Mouse (Mus musculus) liver, adult 2 months (tissue): ENCODE results near the gene Dram1. TPM values are rescaled to one million over a fixed set of nuclear protein-coding genes. Genes with fewer than 3 reads are reported as not detected.

Source experiments
- DNase-seq: peaks from one replicate; pipeline ENCODE4 v3.0.0-alpha.2; 2011; ENCODE audit warnings: low read depth, low spot score; ENCODE audit errors: extremely low read depth
- H3K27ac ChIP-seq: fragments of 200-500 bp; replicated peaks from 2 replicates; pipeline ENCODE4 v1.5.1; 2012; ENCODE audit warnings: low read depth, mild to moderate bottlenecking, control low read depth, inconsistent platforms, low read length; ENCODE audit not compliant: insufficient read depth
- H3K27me3 ChIP-seq: fragments of 200-500 bp; 2 replicates; pipeline ENCODE4 v1.6.1; 2012; ENCODE audit warnings: mild to moderate bottlenecking, moderate library complexity, low read length, inconsistent platforms; ENCODE audit not compliant: control insufficient read depth, insufficient read depth
- H3K36me3 ChIP-seq: fragments of 200-500 bp; 2 replicates; pipeline ENCODE4 v1.6.1; 2012; ENCODE audit warnings: low read length, inconsistent platforms; ENCODE audit not compliant: control insufficient read depth, insufficient read depth
- H3K4me1 ChIP-seq: fragments of 200-500 bp; 2 replicates; pipeline ENCODE4 v1.6.1; 2011; ENCODE audit warnings: low read length; ENCODE audit not compliant: control insufficient read depth, insufficient read depth
- H3K4me3 ChIP-seq: fragments of 200-500 bp; 2 replicates; pipeline ENCODE4 v1.5.1; 2011; ENCODE audit warnings: low read depth, mild to moderate bottlenecking, control low read depth, low read length, moderate library complexity; ENCODE audit not compliant: insufficient read depth
- H3K79me2 ChIP-seq: fragments of 200-500 bp; 2 replicates; pipeline ENCODE4 v1.6.1; 2012; ENCODE audit warnings: inconsistent platforms, mild to moderate bottlenecking, low read length, moderate library complexity; ENCODE audit not compliant: control insufficient read depth, insufficient read depth
- H3K9ac ChIP-seq: fragments of 200-500 bp; 2 replicates; pipeline ENCODE4 v1.6.1; 2012; ENCODE audit warnings: low read depth, mild to moderate bottlenecking, control low read depth, inconsistent platforms, low read length
- CTCF ChIP-seq: fragments of 200-500 bp; IDR thresholded peaks from 2 replicates; pipeline ENCODE4 v1.5.1; 2011; ENCODE audit warnings: low read depth, low read length, control low read depth
- POLR2A ChIP-seq: fragments of 200-500 bp; IDR thresholded peaks from 2 replicates; pipeline ENCODE4 v1.6.1; 2011; ENCODE audit warnings: low read length, control low read depth; ENCODE audit not compliant: insufficient read depth; ENCODE audit errors: extremely low read depth
- WGBS: fragments of 180-500 bp; shearing (Covaris S2); methylation state at CpG from one replicate; pipeline ENCODE4 v1.1.7; 2018; 5-methylcytosine and 5-hydroxymethylcytosine counted together
- polyA plus RNA-seq: library from polyadenylated mRNA; depleted of rRNA; stranded (reverse); fragments of >200 nt; gene quantifications from 2 replicates; pipeline ENCODE4 v1.2.3, GENCODE M21; 2012; rRNA removed
- total RNA-seq: library from RNA; depleted of rRNA; stranded (reverse); fragments of >200 nt; gene quantifications from 2 replicates; pipeline ENCODE4 v1.2.3, GENCODE M21; 2014; rRNA removed

The Dram1 gene
- total RNA-seq (0.46 and 0.81 TPM in 2 replicates), polyA plus RNA-seq (0.25 and 0.60 TPM in 2 replicates)

DNA sequence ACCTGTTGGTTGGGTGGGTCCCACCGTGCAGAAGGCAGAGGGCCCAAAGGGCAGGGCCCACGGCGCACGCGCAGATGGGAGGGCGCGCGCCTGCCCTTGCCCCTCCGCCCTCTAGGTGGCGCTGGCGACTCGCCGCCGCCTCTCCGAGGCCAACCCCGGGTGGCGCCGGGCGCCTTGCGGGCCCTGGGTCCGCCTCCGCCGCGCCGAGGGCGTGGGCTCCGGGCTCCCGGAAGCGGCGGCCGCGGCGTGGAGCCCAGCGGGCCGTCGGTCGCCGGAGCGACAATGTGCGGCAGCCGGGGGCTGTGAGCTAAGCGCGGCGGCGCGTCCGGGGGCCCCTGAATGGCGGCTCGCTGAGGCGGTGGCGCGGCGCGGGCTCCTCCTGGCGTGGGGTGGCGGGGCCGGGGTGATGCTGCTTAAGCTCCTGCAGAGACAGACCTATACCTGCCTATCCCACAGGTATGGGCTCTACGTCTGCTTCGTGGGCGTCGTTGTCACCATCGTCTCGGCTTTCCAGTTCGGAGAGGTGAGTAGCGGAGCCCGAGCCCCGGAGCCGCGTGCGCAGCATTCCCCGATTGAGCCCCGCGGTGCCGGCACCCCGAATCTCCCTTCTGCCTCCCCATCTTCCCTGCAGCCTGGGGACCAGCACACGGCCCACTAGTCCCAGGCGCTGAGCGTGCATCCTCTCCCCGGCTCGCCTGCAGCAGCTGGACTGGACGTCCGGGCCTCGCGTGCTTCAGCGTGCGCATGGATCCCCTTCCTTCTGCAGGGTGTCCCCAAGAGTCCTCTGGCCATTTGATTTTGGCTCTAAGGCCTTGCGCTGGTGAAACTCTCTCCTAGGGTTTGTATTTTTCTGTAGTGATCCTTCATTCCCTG is at the start of gene Dram1, which contains the start of gene Gnptab:
Gene Dram1, minus strand, starts transcription at position 68 of the 873 bp plus-strand sequence.
Gene Gnptab, plus strand, starts transcription at position 120 of the 873 bp plus-strand sequence.
- no peak within 1 kb of the TSS for H3K27ac ChIP-seq
- peak; percentile 44 for DNase-seq
- WGBS, result under 1% methylated on average over 77 of the region's 87 CpGs

DNA sequence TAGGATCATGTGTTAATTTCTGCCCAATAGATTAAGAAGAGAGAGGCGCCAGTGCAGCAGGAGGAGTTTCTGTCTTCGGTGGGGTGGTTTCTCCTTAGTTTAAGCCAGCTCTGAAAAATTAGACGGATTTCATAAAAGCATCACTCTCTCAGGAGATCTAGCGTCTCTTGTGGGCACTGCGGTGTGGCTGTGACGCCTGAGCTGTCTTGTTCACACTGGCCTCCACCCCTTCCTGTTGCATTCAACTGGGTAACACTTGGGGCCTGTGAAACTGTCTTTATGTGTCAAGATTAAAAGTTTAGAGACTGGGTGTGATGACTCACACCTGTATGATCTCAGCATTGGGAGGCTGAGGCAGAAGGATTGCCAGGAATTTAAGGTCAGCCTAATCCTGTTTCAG is 49.1 kb upstream of the Dram1 start:
- no peak for DNase-seq
- Histone ChIP-seq H3K27me3 (no peaks in the 10 kb centered on the region), H3K4me1 (no peaks in the 10 kb centered on the region), H3K79me2 (no peaks in the 10 kb centered on the region), H3K36me3 (peaks cover 6% of the 10 kb centered on the region; the same call in 1 of the 2 replicates), H3K9ac (no peak overlapping the region), H3K4me3 (no peak overlapping the region), H3K27ac (no peak overlapping the region)
- TF ChIP-seq CTCF, result no peak
- TF ChIP-seq POLR2A, result no peak
- WGBS, result 94% methylated on average over 6 of the region's 6 CpGs

More for the DNA sequence above, at the start of gene Dram1, which contains the start of gene Gnptab:
- Histone ChIP-seq H3K4me3 (peak within 1 kb of the TSS; percentile 76), H3K79me2 (peaks cover 7% of the 10 kb centered on the region; the same call in 1 of the 2 replicates), H3K36me3 (no peaks in the 10 kb centered on the region), H3K4me1 (no peaks in the 10 kb centered on the region), H3K27me3 (no peaks in the 10 kb centered on the region), H3K9ac (peak within 1 kb of the TSS; percentile 77)
- no peak for TF ChIP-seq POLR2A
- TF ChIP-seq CTCF, result peak; percentile 87

DNA sequence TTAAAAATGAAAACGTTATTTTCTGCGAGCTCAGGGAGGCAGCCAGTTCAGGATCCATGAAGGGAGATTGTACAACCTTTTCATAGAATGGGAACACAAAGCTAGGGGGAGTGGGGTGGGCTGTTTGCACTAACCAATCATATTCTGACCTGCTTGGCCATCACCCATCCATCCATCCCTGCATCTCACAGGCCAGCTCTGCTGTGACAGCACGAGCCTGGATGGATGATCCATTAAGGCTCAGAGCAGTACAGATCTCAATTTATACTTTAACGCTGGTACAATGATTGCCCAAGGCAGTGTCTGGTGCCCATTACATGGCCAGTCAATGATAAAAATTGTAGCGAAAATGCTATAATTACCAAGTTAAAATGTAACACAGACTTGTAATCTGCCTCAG is 48.0 kb upstream of the Dram1 start:
- no peak overlapping the region for H3K4me3 ChIP-seq
- H3K9ac ChIP-seq, result no peak overlapping the region
- peaks cover 4% of the 10 kb centered on the region; the same call in 1 of the 2 replicates for H3K36me3 ChIP-seq
- no peak overlapping the region for H3K27ac ChIP-seq
- no peak for DNase-seq
- no peaks in the 10 kb centered on the region for H3K79me2 ChIP-seq
- H3K4me1 ChIP-seq, result no peaks in the 10 kb centered on the region
- WGBS, result 62% methylated on average over 5 of the region's 5 CpGs
- H3K27me3 ChIP-seq, result no peaks in the 10 kb centered on the region
- no peak for TF ChIP-seq CTCF
- TF ChIP-seq POLR2A, result no peak

DNA sequence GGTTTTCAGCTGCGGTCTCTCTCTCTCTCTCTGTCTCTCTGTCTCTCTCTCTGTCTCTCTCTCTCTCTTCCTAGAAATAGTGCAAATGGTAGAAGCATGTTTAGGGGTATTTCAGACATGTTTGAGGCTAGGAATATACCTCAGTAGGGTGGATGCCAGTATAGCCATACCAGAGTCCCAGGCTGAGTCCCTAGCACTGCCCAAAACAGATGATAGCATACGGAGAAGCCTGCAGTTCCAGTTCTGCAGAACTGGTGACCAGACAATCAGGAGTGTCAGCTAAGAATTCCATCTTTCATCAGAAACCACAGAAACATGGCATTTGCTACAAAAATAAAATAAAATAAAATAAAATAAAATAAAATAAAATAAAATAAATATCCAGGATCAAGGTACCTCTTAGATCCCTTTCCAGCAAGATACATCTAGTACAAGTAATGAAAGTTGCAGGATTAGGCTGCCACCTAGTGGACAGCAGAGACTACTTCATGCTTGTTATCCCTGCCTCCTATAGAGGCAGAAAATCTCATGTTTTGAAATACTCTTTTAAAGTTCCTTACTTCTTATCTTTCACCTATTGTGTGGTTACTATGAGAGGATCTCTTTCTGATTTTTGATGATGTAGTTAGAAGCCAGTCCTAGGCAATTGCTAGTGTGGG is 47.4 kb upstream of the Dram1 start:
- WGBS, result 95% methylated on average over 2 of the region's 2 CpGs
- Histone ChIP-seq H3K9ac (no peak overlapping the region), H3K27ac (no peak overlapping the region), H3K4me3 (no peak overlapping the region), H3K79me2 (no peaks in the 10 kb centered on the region), H3K4me1 (no peaks in the 10 kb centered on the region), H3K36me3 (peaks cover 4% of the 10 kb centered on the region; the same call in 1 of the 2 replicates), H3K27me3 (no peaks in the 10 kb centered on the region)
- TF ChIP-seq CTCF (0 out of 2 replicates have a peak, but pooled peaks have one; percentile 10), POLR2A (no peak)
- DNase-seq, result peak; percentile 61

DNA sequence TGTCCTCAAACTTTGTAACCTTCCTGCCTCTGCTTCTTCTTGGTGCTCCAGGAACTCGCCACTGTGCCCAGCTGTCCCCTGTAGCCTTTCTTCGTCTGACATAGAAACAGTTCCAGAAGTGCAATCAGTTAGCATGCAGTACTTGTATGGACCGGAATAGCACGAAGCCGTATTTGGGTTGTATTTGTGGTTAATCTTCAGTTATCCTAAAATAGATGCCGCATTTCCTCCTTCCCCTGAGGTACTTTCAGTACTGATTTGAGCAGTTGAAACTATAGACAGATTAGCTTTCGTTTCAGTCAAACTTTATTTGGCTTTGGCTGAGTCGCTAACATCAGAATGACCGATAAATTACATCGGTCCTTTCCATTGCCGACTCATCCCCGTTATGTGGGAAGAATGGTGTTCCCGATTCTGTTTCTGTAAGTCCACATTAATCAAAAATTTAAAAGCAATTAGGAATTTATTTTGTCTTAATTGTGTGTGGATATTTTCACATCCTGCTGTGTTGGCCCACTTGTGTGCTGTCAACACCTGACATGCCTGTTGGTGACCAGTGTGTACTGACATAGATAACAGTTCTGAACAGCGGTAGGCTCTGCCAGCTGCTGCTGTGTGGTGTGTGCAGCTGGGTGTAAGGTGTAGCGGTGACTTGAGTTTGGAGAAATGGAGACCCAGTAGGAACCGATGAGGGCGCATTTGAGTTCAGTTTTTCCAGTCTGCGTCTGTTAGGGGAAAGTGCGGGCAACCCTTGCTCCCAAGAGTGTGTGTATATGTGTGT is 42.0 kb upstream of the Dram1 start:
- H3K4me3 ChIP-seq, result no peak overlapping the region
- no peaks in the 10 kb centered on the region for H3K4me1 ChIP-seq
- no peak overlapping the region for H3K9ac ChIP-seq
- peaks cover 2% of the 10 kb centered on the region; the same call in 1 of the 2 replicates for H3K36me3 ChIP-seq
- TF ChIP-seq CTCF, result no peak
- TF ChIP-seq POLR2A, result no peak
- no peaks in the 10 kb centered on the region for H3K27me3 ChIP-seq
- DNase-seq, result peak; percentile 12
- H3K27ac ChIP-seq, result no peak overlapping the region
- WGBS, result 91% methylated on average over 19 of the region's 19 CpGs
- no peaks in the 10 kb centered on the region for H3K79me2 ChIP-seq
